Mouse (Mus musculus) small intestine, adult 2 months (tissue): ENCODE data around the gene Ssh1.

Experiments
- CTCF ChIP-seq: fragments of 200-500 bp; IDR thresholded peaks from 2 replicates; pipeline ENCODE4 v1.5.1; 2012; ENCODE audit warnings: low read depth, mild to moderate bottlenecking, control low read depth, inconsistent platforms, low read length, moderate library complexity, mixed read lengths; ENCODE audit not compliant: insufficient replicate concordance, insufficient read length; ENCODE audit errors: extremely low read depth
- POLR2A ChIP-seq: fragments of 200-500 bp; IDR thresholded peaks from 2 replicates; pipeline ENCODE4 v1.6.1; 2012; ENCODE audit warnings: low read depth, mild to moderate bottlenecking, control low read depth, inconsistent platforms, low read length, moderate library complexity

DNA sequence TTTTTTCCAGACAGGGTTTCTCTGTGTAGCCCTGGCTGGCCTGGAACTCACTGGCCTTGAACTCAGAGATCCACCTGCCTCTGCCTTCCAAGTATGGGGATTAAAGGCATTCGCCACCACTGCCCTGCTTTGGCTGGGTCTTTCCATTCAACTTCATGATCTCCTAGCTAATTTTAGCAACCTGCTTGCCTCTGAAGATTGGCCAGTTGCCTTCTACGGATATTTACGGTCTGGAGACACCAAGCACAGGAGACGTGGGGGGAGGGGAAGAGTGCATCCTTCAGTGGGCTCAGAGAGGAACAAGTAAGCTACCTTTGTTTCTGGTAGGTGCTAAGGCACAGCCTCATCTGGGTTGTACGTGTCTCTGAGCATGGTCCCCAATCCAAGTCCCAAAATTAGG is 38.4 kb downstream of the Ssh1 start:
- no peak for TF ChIP-seq CTCF
- TF ChIP-seq POLR2A, result no peak
